Comparison of ENCODE assay signal across 9 mouse cellular contexts in genomic region chr11:116018106-116018505, GRCm38 (mm10). TPM values are rescaled to one million over a fixed set of nuclear protein-coding genes. Genes with fewer than 3 reads are reported as not detected.
A peak's percentile ranks its signal among the peaks of the same experiment; 100 is the strongest.
DNase-seq lines count a peak whose midpoint lies in the region; ATAC-seq lines count a peak whose summit lies in the region.
"Had no signal": no experiment of that assay in that cellular context is flagged by ENCODE, and none has a peak within 500 bp of the region (broad histone marks: within the 10 kb centered on the region; RNA-seq: fewer than 3 reads in every experiment).

No protein-coding gene starts in this region.

- no peak overlapping the region for H3K4me3 ChIP-seq in kidney, embryonic 16.5 days (ENCODE audit: low read length)
- H3K4me3 ChIP-seq in limb, embryonic 12.5 days (replicated peaks) = no peak overlapping the region
- H3K4me3 ChIP-seq: embryonic facial prominence, embryonic 15.5 days had no signal

- H3K4me2 ChIP-seq in kidney, embryonic 16.5 days (replicated peaks; ENCODE audit: low read depth, low read length) = no peak overlapping the region
- no peak overlapping the region for H3K4me2 ChIP-seq in limb, embryonic 12.5 days
- H3K4me2 ChIP-seq: embryonic facial prominence, embryonic 15.5 days had no signal

- no peaks in the 10 kb centered on the region for H3K9me3 ChIP-seq in kidney, embryonic 16.5 days (ENCODE audit: low read length)
- H3K9me3 ChIP-seq in limb, embryonic 12.5 days = no peaks in the 10 kb centered on the region
- H3K9me3 ChIP-seq: embryonic facial prominence, embryonic 15.5 days had no signal

- 41% methylated on average over 6 of the region's 6 CpGs for WGBS in kidney, embryonic 16.5 days
- 29% methylated on average over 6 of the region's 6 CpGs for WGBS in limb, embryonic 12.5 days

- no peak for ATAC-seq in kidney, embryonic 16.5 days (ENCODE audit: low FRiP score, low TSS enrichment)
- ATAC-seq in limb, embryonic 12.5 days (ENCODE audit: insufficient number of reproducible peaks, insufficient read depth, low FRiP score, low TSS enrichment, low read depth) = no peak
- peak; percentile 36 for ATAC-seq in neutrophil, adult 5-6 weeks (ENCODE audit: extremely low read depth, insufficient number of reproducible peaks, low FRiP score, poor library complexity, severe bottlenecking)

- no peak overlapping the region for H3K27ac ChIP-seq in kidney, embryonic 16.5 days (ENCODE audit: low read length)
- H3K27ac ChIP-seq in limb, embryonic 12.5 days = no peak overlapping the region; the same call in 1 of the 2 replicates
- H3K27ac ChIP-seq: embryonic facial prominence, embryonic 15.5 days had no signal

- peaks cover 7% of the 10 kb centered on the region for H3K36me3 ChIP-seq in kidney, embryonic 16.5 days (ENCODE audit: insufficient read depth, low read length)
- H3K36me3 ChIP-seq in limb, embryonic 12.5 days = peaks cover 18% of the 10 kb centered on the region

- DNase-seq in kidney, adult 11 months = peak; percentile 52
- DNase-seq in NIH3T3 (ENCODE audit: low read depth) = peak; percentile 56
- DNase-seq in embryo, embryonic 10.5 days (ENCODE audit: low spot score) = peak; percentile 77
- DNase-seq in c-Kit-positive CD71-positive TER-119-positive erythroid progenitor cells, embryonic 14.5 days (ENCODE audit: low spot score) = no peak
- no peak for DNase-seq in left cerebral cortex, adult 18-20 months (ENCODE audit: low spot score in 2 of 2)

- peaks cover 12% of the 10 kb centered on the region for H3K4me1 ChIP-seq in kidney, embryonic 16.5 days (ENCODE audit: insufficient read depth, low read length)
- H3K4me1 ChIP-seq in limb, embryonic 12.5 days (replicated peaks) = peaks cover 14% of the 10 kb centered on the region

- H3K27me3 ChIP-seq in kidney, embryonic 16.5 days (ENCODE audit: insufficient read depth, low read length) = no peaks in the 10 kb centered on the region
- no peaks in the 10 kb centered on the region for H3K27me3 ChIP-seq in limb, embryonic 12.5 days
- H3K27me3 ChIP-seq: embryonic facial prominence, embryonic 15.5 days had no signal

- H3K9ac ChIP-seq in kidney, embryonic 16.5 days (replicated peaks; ENCODE audit: low read length) = no peak overlapping the region
- 0 out of 2 replicates have a peak overlapping the region, but pooled peaks have one; percentile 18 for H3K9ac ChIP-seq in limb, embryonic 12.5 days (replicated peaks)
- H3K9ac ChIP-seq: embryonic facial prominence, embryonic 15.5 days had no signal

RNA-seq across cellular contexts. Expression of gene Galk1, which starts 5.6 kb away (rescaled TPM):
- 222 and 240 TPM in 2 replicates for polyA plus RNA-seq in kidney, embryonic 16.5 days (2015; fragmentation: Nextera tagmentation; extraction: Ambion mirVana)
- 181 and 182 TPM in 2 replicates for polyA plus RNA-seq in limb, embryonic 12.5 days (2016; fragmentation: Nextera tagmentation; extraction: Ambion mirVana)
- total RNA-seq in neutrophil, adult 5-6 weeks (2017) = 3.6 and 7.9 TPM in 2 replicates
- 10 to 100 TPM; 15.5 to 16.3 TPM for total RNA-seq in left cerebral cortex, adult 18-20 months (2021)

RNA-seq across cellular contexts. Expression of gene H3f3b, which starts 9.7 kb away (rescaled TPM):
- 1,676 and 1,744 TPM in 2 replicates for polyA plus RNA-seq in kidney, embryonic 16.5 days (2015; fragmentation: Nextera tagmentation; extraction: Ambion mirVana)
- 2,405 and 2,474 TPM in 2 replicates for polyA plus RNA-seq in limb, embryonic 12.5 days (2016; fragmentation: Nextera tagmentation; extraction: Ambion mirVana)
- total RNA-seq in neutrophil, adult 5-6 weeks (2017) = 1,276 and 1,299 TPM in 2 replicates
- total RNA-seq in left cerebral cortex, adult 18-20 months (2021) = 100 to 1,000 TPM; 246 to 269 TPM

RNA-seq across cellular contexts. Expression of gene Unk, which starts 12.0 kb away (rescaled TPM):
- polyA plus RNA-seq in kidney, embryonic 16.5 days (2015; fragmentation: Nextera tagmentation; extraction: Ambion mirVana) = 41.2 and 46.6 TPM in 2 replicates
- 50.0 and 51.8 TPM in 2 replicates for polyA plus RNA-seq in limb, embryonic 12.5 days (2016; fragmentation: Nextera tagmentation; extraction: Ambion mirVana)
- total RNA-seq in neutrophil, adult 5-6 weeks (2017) = 22.5 and 24.2 TPM in 2 replicates
- 10 to 100 TPM; 21.8 to 22.3 TPM for total RNA-seq in left cerebral cortex, adult 18-20 months (2021)

RNA-seq across cellular contexts. Expression of gene Itgb4, which starts 43.6 kb away (rescaled TPM):
- polyA plus RNA-seq in kidney, embryonic 16.5 days (2015; fragmentation: Nextera tagmentation; extraction: Ambion mirVana) = 2.5 and 3.4 TPM in 2 replicates
- 3.1 and 3.9 TPM in 2 replicates for polyA plus RNA-seq in limb, embryonic 12.5 days (2016; fragmentation: Nextera tagmentation; extraction: Ambion mirVana)
- total RNA-seq in neutrophil, adult 5-6 weeks (2017) = 0.23 and 0.25 TPM in 2 replicates
- 1 to 10 TPM; 4.5 to 6.9 TPM for total RNA-seq in left cerebral cortex, adult 18-20 months (2021)

RNA-seq across cellular contexts. Expression of gene Unc13d, which starts 59.7 kb away (rescaled TPM):
- 1.00 and 1.4 TPM in 2 replicates for polyA plus RNA-seq in kidney, embryonic 16.5 days (2015; fragmentation: Nextera tagmentation; extraction: Ambion mirVana)
- polyA plus RNA-seq in limb, embryonic 12.5 days (2016; fragmentation: Nextera tagmentation; extraction: Ambion mirVana) = 1.4 and 1.7 TPM in 2 replicates
- total RNA-seq in neutrophil, adult 5-6 weeks (2017) = 47.0 and 49.2 TPM in 2 replicates
- total RNA-seq in left cerebral cortex, adult 18-20 months (2021) = 1 to 10 TPM; 1.8 to 2.7 TPM

Comparison
In these comparisons a context has a peak if more than half of its experiments do, and no peak if none do; other contexts are left out.
1. DNase-seq: peak in kidney, adult 11 months (single experiment), NIH3T3 (single experiment) and embryo, embryonic 10.5 days (single experiment); none in c-Kit-positive CD71-positive TER-119-positive erythroid progenitor cells, embryonic 14.5 days (single experiment) and left cerebral cortex, adult 18-20 months (0 of 2).